Mouse (Mus musculus) embryonic stem cell, embryonic (primary cell): Measurements from ENCODE around the gene Hfe2.
"Not testable (repeated sequence)": the region's sequence is repeated elsewhere in the genome, so short reads cannot be mapped to it uniquely, and the experiment has no call there.

Experiments
- CTCF ChIA-PET, 4 experiments: fragments of 300-600 bp in 2 of 4; fragments of 350-600 bp in 2 of 4; sonication (Branson Sonifier 250); formaldehyde crosslinking; loops; one replicate each; lab custom pipeline; 2022; ENCODE audit warnings: inconsistent platforms in 2 of 4; lab: Charles Lee
- POLR2A ChIA-PET, 4 experiments: fragments of 300-600 bp in 2 of 4; fragments of 350-600 bp in 2 of 4; sonication (Branson Sonifier 250); formaldehyde crosslinking; loops; one replicate each; lab custom pipeline; 2022; ENCODE audit warnings: antibody characterized with exemption in 4 of 4, inconsistent platforms in 1 of 4; lab: Charles Lee

Gene Hfe2

DNA sequence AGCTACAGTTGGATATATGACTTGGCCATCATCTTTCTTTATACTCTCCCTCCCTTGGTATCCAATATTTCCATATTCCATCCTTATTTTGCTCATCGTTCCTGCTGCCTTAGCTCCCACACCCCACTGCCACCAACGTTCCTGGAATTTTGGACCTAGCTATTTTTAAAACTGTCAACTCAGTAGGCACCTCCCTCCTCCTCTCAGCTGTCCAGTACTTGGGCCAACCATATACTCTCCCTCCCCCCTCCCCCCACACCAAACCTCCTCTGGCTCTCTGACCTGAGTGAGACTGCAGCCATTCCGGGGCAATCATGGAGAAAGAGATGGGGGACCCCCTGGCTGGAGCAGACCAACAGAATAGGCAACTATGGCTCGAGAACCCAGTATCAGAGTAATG is at the start of gene Hfe2:
Hfe2 (plus strand) TSS at position 259 of the 400 bp plus-strand sequence.
- ChIA-PET POLR2A (interaction anchor here in 2 of 4 experiments (0.5 to 2.3 kb wide), 9 partner anchors 10 to 649 kb away, joined by 3 to 12 read pairs (median 3); partner anchors contain the start of gene Rbm8a (in 1 of the 2)), CTCF (interaction anchor here in 1 of 4 experiments (1.1 to 2.3 kb wide), 3 partner anchors 17 to 247 kb away, joined by 4 to 6 read pairs (median 5); no protein-coding TSS in a partner anchor)

DNA sequence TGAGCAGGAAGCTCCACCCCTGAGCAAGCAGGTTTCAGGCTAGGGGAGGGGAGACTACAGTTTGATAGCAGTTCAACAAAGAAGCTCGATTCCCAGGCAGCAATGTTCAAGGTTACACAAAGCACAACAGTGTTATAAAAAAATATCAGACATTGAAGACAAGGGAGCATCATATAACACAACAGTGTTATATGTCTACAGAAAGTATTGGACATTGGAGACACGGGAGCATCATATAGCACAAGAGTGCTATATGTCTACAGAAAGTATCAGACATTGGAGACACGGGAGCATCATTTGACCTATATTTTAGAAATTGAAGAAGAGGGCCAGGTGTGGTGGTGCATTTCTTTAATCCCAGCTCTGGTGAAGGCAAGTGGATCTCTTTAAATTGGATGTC is 47.9 kb upstream of the Hfe2 start:
- ChIA-PET POLR2A (interaction anchor here in 2 of 4 experiments (0.7 to 0.9 kb wide), 3 partner anchors 13 to 199 kb away, joined by 3 read pairs; partner anchors contain the start of gene Polr3gl (in 1 of the 2)), CTCF (no interaction called here)

DNA sequence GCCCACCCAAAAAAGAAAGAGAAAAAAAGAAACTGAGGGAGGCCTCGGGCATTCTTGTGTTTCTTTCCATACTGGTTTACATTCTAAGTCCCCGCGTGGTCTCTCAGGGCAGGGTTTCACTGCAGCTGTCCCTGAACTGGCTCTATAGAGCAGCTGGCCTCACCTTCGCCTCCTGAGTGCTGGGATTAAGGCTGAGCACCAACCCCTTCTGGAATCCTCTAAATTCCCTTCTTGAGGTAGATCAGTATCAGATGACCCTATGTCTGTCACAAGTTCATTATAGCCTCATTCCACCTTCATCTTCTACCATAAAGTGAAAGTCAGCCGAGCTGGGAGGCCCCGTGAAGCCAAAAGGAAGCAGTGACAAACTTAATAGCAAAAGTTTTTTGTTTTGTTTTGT is 47.4 kb upstream of the Hfe2 start:
- CTCF ChIA-PET = no interaction called here
- POLR2A ChIA-PET = no interaction called here

DNA sequence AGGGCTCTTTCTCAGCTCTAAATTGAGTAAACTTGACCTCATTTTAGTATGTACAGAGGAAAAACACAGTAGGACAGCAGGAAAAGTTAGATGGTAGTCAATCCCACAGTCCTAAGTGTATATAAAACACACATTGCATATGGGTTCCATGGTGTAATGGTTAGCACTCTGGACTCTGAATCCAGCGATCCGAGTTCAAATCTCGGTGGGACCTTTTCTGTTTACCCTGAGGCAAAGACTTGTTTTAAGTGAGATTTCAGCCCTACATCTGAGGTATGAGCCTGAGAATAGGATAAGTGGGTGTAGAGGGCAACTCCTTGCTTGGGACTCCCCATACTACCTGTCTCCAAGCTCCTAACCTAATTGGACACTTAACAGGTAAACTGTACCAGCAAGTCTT is 45.7 kb upstream of the Hfe2 start:
- ChIA-PET POLR2A (interaction anchor here (0.6 to 2.7 kb wide), 7 partner anchors 9 to 1198 kb away, joined by 3 to 12 read pairs (median 3); partner anchors contain the start of genes Hist2h2bb (in 2 of the 4) and Mindy1 (in 1 of the 4)), CTCF (interaction anchor here in 1 of 4 experiments (1.0 kb wide), 1 partner anchor 201 kb away, joined by 3 read pairs; no protein-coding TSS in a partner anchor)

DNA sequence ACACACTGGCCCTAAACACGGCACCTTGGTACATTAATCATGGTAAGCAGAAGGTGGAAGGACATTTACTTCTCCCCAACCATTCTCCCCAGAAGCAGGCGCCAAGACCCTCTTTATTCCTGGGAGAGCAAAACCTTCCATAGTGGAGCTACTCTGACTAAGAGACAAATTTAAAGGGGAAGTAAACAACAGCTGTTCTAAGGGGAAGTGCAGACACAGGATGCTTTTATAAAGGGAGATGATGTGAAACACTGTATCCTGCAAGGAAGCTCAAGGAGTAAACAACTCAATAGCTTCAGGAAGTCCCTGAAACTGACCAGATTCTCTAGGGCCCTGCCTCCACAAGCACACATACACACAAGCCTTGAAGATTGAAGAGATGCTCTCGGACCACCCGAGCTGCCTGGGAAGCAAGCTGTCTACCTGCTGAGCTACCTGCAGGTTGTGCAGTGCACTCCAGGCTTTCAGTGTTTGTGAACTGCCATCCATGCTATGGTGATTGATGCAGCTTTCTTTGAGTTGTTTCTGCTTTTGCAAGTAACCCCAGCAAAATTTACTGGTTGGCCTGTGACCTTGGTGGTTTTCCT is 44.2 kb upstream of the Hfe2 start:
- ChIA-PET POLR2A (interaction anchor here in 3 of 4 experiments (0.6 to 2.7 kb wide), 4 partner anchors 10 to 1532 kb away, joined by 3 to 12 read pairs (median 5); partner anchors contain the start of gene Hist2h2bb (in 1 of the 3)), CTCF (no interaction called here)

DNA sequence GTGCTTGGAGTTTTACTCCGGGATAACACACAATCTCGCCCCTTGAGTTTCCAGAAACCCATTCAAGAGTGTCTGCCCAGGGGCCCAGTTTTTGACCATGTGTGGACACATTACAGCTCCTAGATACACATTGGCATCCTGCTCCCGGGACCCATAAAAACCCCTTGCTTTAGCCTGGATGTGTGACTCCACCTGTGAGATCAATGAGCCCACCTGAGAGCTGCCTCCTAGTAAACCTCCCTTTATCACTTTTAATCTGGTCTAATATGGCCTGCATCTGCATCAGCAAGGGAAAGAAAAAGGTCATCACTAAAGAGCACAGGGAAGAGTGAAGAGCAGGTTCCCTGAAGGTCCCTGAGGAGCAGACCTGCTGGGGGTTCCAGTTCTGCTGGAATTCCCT is 43.1 kb upstream of the Hfe2 start:
- CTCF ChIA-PET = interaction anchor here in 2 of 4 experiments (1.5 to 1.7 kb wide), 3 partner anchors 13 to 204 kb away, joined by 3 to 13 read pairs (median 4); no protein-coding TSS in a partner anchor
- POLR2A ChIA-PET = interaction anchor here in 2 of 4 experiments (1.0 to 4.3 kb wide), 6 partner anchors 16 to 220 kb away, joined by 3 to 21 read pairs (median 6); partner anchors contain the start of genes Hist2h2bb (in 1 of the 2) and Txnip (in 1 of the 2)

DNA sequence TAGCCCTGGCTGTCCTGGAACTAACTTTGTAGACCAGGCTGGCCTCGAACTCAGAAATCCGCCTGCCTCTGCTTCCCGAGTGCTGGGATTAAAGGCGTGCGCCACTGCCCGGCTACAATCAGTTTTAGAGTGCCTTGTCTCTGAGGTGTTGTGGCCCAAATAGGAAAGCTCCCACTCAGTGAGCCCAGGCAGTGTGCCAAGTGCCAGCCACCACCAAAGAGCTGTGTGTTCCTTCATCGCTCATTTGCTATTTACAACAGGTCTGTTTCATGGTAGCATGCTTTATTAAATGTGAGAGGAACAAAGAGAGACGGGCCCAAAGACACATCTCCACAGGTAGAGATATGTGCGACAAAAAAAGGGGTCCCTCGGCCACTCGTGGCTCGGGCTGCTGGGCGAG is 42.5 kb upstream of the Hfe2 start:
- CTCF ChIA-PET = interaction anchor here in 3 of 4 experiments (0.6 to 1.8 kb wide), 14 partner anchors 8 to 416 kb away, joined by 3 to 13 read pairs (median 3); partner anchors contain the start of genes Nudt17 (in 1 of the 3) and Polr3gl (in 1 of the 3)
- POLR2A ChIA-PET = interaction anchor here in 3 of 4 experiments (0.5 to 4.3 kb wide), 28 partner anchors 10 to 308 kb away, joined by 3 to 21 read pairs (median 4); partner anchors contain the start of genes Hist2h2bb (in 2 of the 3), Bola1 (in 1 of the 3), Gm16253 (in 1 of the 3) and Hist2h2ab (in 1 of the 3)

DNA sequence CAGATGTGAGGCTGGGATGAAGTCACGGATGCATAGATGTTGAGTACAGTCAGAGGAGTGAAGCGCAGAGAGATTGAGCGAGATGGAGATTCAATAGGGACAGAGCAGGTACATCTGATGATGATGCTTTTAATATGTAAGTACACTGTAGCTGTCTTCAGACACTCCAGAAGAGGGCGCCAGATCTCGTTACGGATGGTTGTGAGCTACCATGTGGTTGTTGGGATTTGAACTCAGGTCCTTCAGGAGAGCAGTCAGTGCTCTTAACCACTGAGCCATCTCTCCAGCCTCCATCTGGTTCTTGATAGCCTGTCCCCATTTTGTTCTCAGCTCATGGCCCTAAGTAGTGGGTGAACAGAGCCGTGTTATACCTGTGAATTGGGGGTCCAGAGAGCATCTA is 41.9 kb upstream of the Hfe2 start:
- ChIA-PET CTCF (interaction anchor here (0.6 to 1.8 kb wide), 17 partner anchors 8 to 755 kb away, joined by 3 to 13 read pairs (median 3); partner anchors contain the start of genes Nudt17 (in 1 of the 4) and Polr3gl (in 1 of the 4)), POLR2A (interaction anchor here in 3 of 4 experiments (0.5 to 4.3 kb wide), 40 partner anchors 11 to 1430 kb away, joined by 3 to 21 read pairs (median 3); partner anchors contain the start of genes Gm16253 (in 2 of the 3), Hist2h2bb (in 2 of the 3), Bola1 (in 1 of the 3) and Hist2h2ab (in 1 of the 3))

DNA sequence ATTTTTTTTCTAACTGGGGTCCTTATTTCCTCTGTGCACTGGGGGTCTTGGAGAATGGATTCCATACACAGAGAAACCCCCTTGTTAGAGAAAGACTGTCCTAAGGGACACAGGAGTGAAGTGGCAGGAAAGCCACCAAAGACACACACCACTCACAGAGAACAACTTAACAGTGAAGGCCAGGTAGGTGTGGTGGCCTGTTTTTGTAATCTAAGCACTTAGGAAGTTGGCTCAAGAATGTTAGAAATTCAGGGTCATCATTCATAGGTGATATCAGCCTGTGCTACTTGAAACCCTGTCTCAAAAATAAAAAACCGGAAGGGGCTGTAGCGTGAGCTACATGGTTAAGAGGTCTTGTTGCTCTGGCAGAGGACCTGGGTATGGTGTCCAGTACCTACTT is 41.0 kb upstream of the Hfe2 start:
- ChIA-PET CTCF (interaction anchor here in 3 of 4 experiments (0.9 to 1.8 kb wide), 4 partner anchors 22 to 206 kb away, joined by 3 to 9 read pairs (median 4); no protein-coding TSS in a partner anchor), POLR2A (interaction anchor here in 3 of 4 experiments (0.6 to 4.3 kb wide), 26 partner anchors 12 to 1431 kb away, joined by 3 to 21 read pairs (median 4); partner anchors contain the start of genes Gm16253 (in 2 of the 3), Bola1 (in 1 of the 3), Hist2h2ab (in 1 of the 3) and Hist2h2ac (in 1 of the 3))

DNA sequence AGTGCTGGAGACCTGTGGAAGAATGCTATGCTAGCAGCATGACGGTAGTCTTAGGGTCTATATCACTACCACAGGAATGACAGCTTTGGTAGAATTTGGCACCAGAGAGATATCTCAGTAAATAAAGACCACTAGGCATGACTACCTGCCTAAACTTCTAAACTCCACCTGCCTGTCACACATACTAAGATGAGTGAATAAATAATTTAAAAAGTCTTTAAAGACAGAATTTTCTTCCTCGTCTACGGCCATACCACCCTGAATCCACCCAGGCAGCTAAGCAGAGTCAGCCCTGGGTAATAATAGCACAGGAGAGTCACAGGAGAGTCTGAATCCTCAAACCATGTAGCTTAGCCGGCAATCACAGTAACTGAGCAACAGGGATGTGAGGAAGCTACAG is 40.1 kb upstream of the Hfe2 start:
- ChIA-PET POLR2A (interaction anchor here in 3 of 4 experiments (0.7 to 4.3 kb wide), 27 partner anchors 11 to 216 kb away, joined by 3 to 21 read pairs (median 3); partner anchors contain the start of genes Hist2h2bb (in 3 of the 3) and Gm16253 (in 2 of the 3)), CTCF (interaction anchor here in 1 of 4 experiments (1.0 kb wide), 1 partner anchor 207 kb away, joined by 3 read pairs; no protein-coding TSS in a partner anchor)

DNA sequence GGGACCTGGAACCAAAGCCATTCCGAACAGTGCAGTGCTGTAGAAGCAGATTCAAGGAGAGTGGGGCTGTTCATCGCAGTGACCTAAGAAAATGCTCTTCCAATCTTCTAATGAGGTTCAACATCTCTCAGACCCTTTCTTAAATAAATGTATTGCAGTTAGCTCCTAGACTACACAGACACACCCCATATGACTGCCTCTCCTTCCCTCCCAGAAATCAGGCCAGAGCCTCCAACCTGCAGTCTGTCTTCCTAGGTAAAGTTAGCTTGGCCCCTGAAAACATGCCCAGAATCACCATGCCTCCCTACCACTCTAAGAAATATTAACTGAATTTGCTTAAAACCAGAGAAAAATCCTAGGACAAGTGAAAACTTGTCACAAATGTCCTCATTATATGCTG is 39.6 kb upstream of the Hfe2 start:
- ChIA-PET CTCF (interaction anchor here in 1 of 4 experiments (1.0 kb wide), 1 partner anchor 208 kb away, joined by 3 read pairs; no protein-coding TSS in a partner anchor), POLR2A (interaction anchor here in 3 of 4 experiments (0.6 to 4.3 kb wide), 29 partner anchors 9 to 216 kb away, joined by 3 to 21 read pairs (median 3); partner anchors contain the start of genes Hist2h2bb (in 3 of the 3) and Gm16253 (in 2 of the 3))

DNA sequence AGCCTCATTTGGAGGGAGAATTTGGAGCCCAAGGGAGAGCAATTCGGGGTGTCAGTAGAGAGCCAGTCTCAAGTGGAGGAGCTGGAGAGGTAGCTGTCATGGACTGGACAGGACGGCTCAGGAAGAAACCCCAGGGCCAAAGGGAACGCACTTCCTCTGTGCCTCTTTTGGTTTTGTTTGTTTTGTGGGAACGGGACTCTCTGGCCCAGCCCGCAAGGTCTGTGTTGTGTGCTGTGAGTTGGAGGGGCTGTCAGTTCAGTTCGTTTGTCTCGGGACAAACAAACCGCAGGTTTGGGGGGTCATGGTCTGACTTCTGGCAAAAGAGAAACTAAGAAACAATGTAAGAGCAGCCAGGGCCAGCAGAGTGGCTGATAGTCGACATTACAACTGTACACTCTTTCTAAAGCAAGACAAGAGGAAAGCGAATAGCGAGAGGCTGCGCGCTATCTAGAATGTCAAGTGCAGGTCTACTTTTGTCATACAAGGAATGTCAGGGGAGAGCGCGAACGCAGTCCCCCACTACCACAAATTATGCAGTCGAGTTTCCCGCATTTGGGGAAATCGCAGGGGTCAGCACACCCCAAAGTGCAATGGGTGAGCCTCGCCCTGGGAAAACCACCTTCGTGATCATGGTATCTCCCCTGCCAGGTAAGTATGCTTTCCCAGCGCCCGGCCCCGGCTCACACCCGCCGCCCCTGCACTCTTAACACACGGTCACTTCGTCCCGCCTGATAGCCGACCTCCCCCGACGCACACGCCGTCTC is 38.7 kb upstream of the Hfe2 start:
- CTCF ChIA-PET = not testable (repeated sequence)
- POLR2A ChIA-PET = interaction anchor here in 3 of 4 experiments (0.6 to 4.3 kb wide), 20 partner anchors 8 to 209 kb away, joined by 3 to 21 read pairs (median 4); partner anchors contain the start of gene Gm16253 (in 2 of the 3)

DNA sequence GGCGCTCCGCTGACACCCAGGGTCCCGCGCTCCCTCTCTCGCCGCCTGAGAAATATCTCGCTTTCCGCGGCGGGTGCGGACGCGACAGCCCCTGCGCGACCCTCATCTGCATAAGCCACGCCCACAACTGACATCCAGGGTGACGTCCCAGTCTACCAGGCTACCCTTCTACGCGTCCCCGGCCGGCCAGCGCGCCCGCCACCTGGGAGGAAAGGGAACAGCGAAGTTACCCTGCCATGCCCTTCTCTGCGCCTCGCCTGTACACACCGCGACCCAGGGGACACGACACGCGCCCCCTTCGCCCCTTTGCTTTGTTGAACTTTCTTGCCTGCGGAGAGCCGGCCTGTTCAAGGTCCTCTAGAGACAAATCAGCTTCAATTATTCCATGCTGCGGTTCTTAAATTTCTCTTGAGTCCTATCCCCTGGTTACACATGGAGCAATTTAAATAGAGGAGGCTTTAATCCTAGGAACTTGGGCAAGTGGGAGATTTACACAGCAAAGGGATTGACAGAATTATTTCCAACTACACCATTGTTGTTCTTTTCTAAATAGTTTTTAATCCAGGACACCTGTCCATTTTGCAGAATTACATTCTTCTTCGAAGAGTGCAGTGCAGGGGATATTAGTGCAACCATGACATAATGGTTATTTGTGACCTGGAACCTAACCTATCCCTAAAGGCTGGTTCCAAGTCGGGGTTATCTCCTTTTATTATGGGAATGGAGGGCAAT is 38.0 kb upstream of the Hfe2 start:
- POLR2A ChIA-PET = interaction anchor here in 3 of 4 experiments (0.6 to 1.3 kb wide), 9 partner anchors 8 to 209 kb away, joined by 3 to 6 read pairs (median 4); partner anchors contain the start of gene Polr3gl (in 1 of the 3)

DNA sequence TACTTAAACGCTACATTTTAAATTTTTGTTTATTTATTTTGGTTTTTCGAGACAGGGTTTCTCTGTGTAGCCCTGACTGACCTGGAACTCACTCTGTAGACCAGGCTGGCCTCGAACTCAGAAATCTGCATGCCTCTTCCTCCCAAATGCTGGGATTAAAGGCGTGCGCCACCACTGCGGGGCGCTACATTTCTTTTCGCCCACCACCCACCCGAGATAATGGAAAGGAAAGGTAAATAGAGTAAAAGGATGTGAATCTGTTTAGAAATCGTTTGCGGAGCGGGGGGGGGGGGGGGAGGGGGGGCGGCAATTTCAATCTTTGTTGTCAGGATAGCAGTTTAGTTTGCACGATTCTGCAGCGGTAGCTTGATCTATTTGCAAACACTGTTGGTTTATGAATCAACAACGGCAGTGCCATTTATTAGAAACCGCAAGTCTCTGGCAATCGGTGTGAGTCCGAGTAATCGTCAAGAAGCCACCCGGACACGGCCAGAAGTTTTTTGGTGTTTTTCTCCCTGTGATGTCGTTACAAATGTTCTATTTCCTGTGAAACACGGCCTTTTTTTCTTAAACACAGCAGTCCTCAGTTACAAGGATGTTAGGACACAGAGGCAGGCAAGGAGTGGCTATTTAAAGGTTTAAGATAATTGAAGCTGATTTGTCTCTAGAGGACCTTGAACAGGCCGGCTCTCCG is 37.2 kb upstream of the Hfe2 start:
- ChIA-PET POLR2A (interaction anchor here in 3 of 4 experiments (0.6 to 1.3 kb wide), 15 partner anchors 9 to 214 kb away, joined by 3 to 5 read pairs (median 3); partner anchors contain the start of gene Polr3gl (in 1 of the 3)), CTCF (interaction anchor here in 2 of 4 experiments (0.6 to 1.2 kb wide), 3 partner anchors 78 to 210 kb away, joined by 4 read pairs; no protein-coding TSS in a partner anchor)

More for the DNA sequence above, 38.0 kb upstream of the Hfe2 start:
- CTCF ChIA-PET = interaction anchor here in 1 of 4 experiments (1.2 kb wide), 1 partner anchor 209 kb away, joined by 4 read pairs; no protein-coding TSS in a partner anchor

DNA sequence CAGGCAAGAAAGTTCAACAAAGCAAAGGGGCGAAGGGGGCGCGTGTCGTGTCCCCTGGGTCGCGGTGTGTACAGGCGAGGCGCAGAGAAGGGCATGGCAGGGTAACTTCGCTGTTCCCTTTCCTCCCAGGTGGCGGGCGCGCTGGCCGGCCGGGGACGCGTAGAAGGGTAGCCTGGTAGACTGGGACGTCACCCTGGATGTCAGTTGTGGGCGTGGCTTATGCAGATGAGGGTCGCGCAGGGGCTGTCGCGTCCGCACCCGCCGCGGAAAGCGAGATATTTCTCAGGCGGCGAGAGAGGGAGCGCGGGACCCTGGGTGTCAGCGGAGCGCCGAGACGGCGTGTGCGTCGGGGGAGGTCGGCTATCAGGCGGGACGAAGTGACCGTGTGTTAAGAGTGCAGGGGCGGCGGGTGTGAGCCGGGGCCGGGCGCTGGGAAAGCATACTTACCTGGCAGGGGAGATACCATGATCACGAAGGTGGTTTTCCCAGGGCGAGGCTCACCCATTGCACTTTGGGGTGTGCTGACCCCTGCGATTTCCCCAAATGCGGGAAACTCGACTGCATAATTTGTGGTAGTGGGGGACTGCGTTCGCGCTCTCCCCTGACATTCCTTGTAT is 36.6 kb upstream of the Hfe2 start:
- POLR2A ChIA-PET = interaction anchor here in 3 of 4 experiments (0.6 to 1.3 kb wide), 14 partner anchors 9 to 215 kb away, joined by 3 to 5 read pairs (median 4); partner anchors contain the start of gene Polr3gl (in 1 of the 3)
- CTCF ChIA-PET = interaction anchor here in 2 of 4 experiments (0.6 to 1.2 kb wide), 3 partner anchors 79 to 211 kb away, joined by 4 read pairs; no protein-coding TSS in a partner anchor
